Mouse (Mus musculus): ENCODE data around the gene Rap1b.

Rap1b gene

GRCm38 (mm10) chr10:117816721-117817120, 29.1 kb downstream of the Rap1b start:
- no peak for DNase-seq (ENCODE audit: low spot score)

- DNase-seq (ENCODE audit: low spot score), result no peak
These were observed 33.3 kb downstream of the Rap1b start for GRCm38 (mm10) chr10:117812501-117812900.

- DNase-seq (ENCODE audit: low spot score), result no peak
These were observed 34.3 kb downstream of the Rap1b start for GRCm38 (mm10) chr10:117811555-117811954.

- no peak for DNase-seq (ENCODE audit: low spot score)
These were observed 35.3 kb downstream of the Rap1b start for GRCm38 (mm10) chr10:117810506-117810905.

- no peak for DNase-seq (ENCODE audit: low spot score)
These were observed 37.8 kb downstream of the Rap1b start for GRCm38 (mm10) chr10:117808068-117808467.

GRCm38 (mm10) chr10:117805919-117806318, 39.9 kb downstream of the Rap1b start:
- no peak for DNase-seq (ENCODE audit: low spot score)

- DNase-seq (ENCODE audit: low spot score), result no peak
These were observed 41.7 kb downstream of the Rap1b start for GRCm38 (mm10) chr10:117803870-117804850.

GRCm38 (mm10) chr10:117801886-117802285, 43.9 kb downstream of the Rap1b start:
- no peak for DNase-seq (ENCODE audit: low spot score)

- DNase-seq (ENCODE audit: low spot score), result no peak
These were observed 46.0 kb downstream of the Rap1b start for GRCm38 (mm10) chr10:117799806-117800205.

- no peak for DNase-seq (ENCODE audit: low spot score)
These were observed 47.3 kb downstream of the Rap1b start for GRCm38 (mm10) chr10:117798436-117799035.

- no peak for DNase-seq (ENCODE audit: low spot score)
These were observed 48.2 kb downstream of the Rap1b start for GRCm38 (mm10) chr10:117797684-117798083.

- no peak for DNase-seq (ENCODE audit: low spot score)
These were observed 48.7 kb downstream of the Rap1b start for GRCm38 (mm10) chr10:117797106-117797505.

GRCm38 (mm10) chr10:117796181-117796580, 49.7 kb downstream of the Rap1b start:
- no peak for DNase-seq (ENCODE audit: low spot score)

GRCm38 (mm10) chr10:117795206-117795605, 50.6 kb downstream of the Rap1b start:
- no peak for DNase-seq (ENCODE audit: low spot score)

GRCm38 (mm10) chr10:117793436-117794030, 52.3 kb downstream of the Rap1b start:
- no peak for DNase-seq (ENCODE audit: low spot score)

- DNase-seq (ENCODE audit: low spot score), result peak; percentile 100
These were observed 53.4 kb downstream of the Rap1b start, which contains the start of gene Nup107 for GRCm38 (mm10) chr10:117792141-117793091. Gene Nup107, minus strand, starts transcription at chr10:117792705.

GRCm38 (mm10) chr10:117791171-117791470, 54.7 kb downstream of the Rap1b start:
- no peak for DNase-seq (ENCODE audit: low spot score)

- no peak for DNase-seq (ENCODE audit: low spot score)
These were observed 55.2 kb downstream of the Rap1b start for GRCm38 (mm10) chr10:117790421-117791170.

GRCm38 (mm10) chr10:117790011-117790410, 55.8 kb downstream of the Rap1b start:
- DNase-seq (ENCODE audit: low spot score), result no peak

GRCm38 (mm10) chr10:117784646-117785045, 61.2 kb downstream of the Rap1b start:
- DNase-seq (ENCODE audit: low spot score), result no peak
